Mouse (Mus musculus) gastrocnemius, adult 2 months (tissue): ENCODE measurements around the gene Zswim2. TPM values are rescaled to one million over a fixed set of nuclear protein-coding genes. Genes with fewer than 3 reads are reported as not detected.

Source experiments
- DNase-seq: peaks from one replicate; pipeline ENCODE4 v3.0.0; 2022
- H3K27ac ChIP-seq: fragments of 200-600 bp; 2 replicates; pipeline ENCODE4 v1.8.1; 2022; ENCODE audit warnings: mild to moderate bottlenecking
- H3K4me3 ChIP-seq: fragments of 200-600 bp; 2 replicates; pipeline ENCODE4 v1.8.1; 2022; ENCODE audit warnings: mild to moderate bottlenecking, moderate library complexity
- CTCF ChIP-seq: fragments of 200-600 bp; IDR thresholded peaks from 2 replicates; pipeline ENCODE4 v1.8.1; 2022; ENCODE audit warnings: antibody characterized with exemption, mild to moderate bottlenecking, moderate library complexity
- intact Hi-C: fragments of 180-260 bp; cut with DNase I; formaldehyde crosslinking; loops from one replicate; pipeline ENCODE4 v1.15.1; 2025
- total RNA-seq, 2 experiments: library from RNA; stranded (reverse); gene quantifications; 2 replicates each; pipeline ENCODE4 v1.2.3; 2021

Zswim2 gene
- total RNA-seq, 2 experiments from 2014 or later: not detected

DNA sequence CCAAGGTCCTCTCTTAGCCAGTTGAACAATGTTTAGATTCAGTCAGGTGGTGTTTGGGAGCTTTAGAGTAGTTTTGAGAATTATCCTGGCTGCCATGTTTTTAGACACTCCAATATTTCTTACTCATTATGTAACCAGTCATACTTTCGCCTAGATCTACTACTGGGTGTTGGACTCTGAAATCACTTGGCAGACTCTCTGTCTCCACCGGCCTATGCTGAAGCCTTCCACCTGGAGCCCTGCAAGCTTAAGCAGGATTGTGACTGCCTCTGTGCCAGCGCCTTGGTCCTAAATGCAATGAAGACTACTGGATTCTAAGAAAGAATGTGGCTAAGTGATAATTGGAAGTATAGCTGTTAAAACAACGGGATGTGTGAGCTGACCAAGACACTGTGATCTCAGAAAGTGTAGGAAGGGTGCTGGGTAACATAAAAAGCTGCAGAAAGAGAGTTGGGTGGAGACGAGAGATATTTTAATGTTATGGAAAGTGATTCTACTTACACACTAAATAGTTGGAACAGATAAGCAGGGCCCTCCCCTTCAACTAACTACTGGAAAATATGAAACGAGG is 57.1 kb downstream of the Zswim2 start:
- H3K4me3 ChIP-seq: no peak overlapping the region
- H3K27ac ChIP-seq: no peak overlapping the region
- no peak for DNase-seq
- no peak for TF ChIP-seq CTCF
- intact Hi-C loops: no loop called here

Other genes starting within 250 kb of the Zswim2 start
- gene Itgav, start 216.8 kb downstream of the Zswim2 start, total RNA-seq: 10 to 100 TPM; 33.2 to 43.9 TPM
- 1 to 10 TPM in 1 of 2 experiments, under 1 TPM in 1; 0.79 to 1.4 TPM for gene Fam171b, start 128.6 kb downstream of the Zswim2 start, total RNA-seq
- under 1 TPM; 0.69 to 0.95 TPM for gene Gm13698, start 14.5 kb upstream of the Zswim2 start, total RNA-seq
- under 1 TPM; 0.69 to 0.95 TPM for gene Gm13693, start 20.3 kb upstream of the Zswim2 start, total RNA-seq
- under 1 TPM in 1 of 2 experiments, not detected in 1; 0.69 TPM for gene Gm13695, start 26.1 kb upstream of the Zswim2 start, total RNA-seq
- under 1 TPM; 0.69 to 0.95 TPM for gene Gm13696, start 31.9 kb upstream of the Zswim2 start, total RNA-seq
- under 1 TPM; 0.69 to 0.95 TPM for gene Gm13694, start 37.7 kb upstream of the Zswim2 start, total RNA-seq
- under 1 TPM; 0.69 to 0.95 TPM for gene Gm13697, start 43.5 kb upstream of the Zswim2 start, total RNA-seq
- under 1 TPM; 0.69 to 0.95 TPM for gene Gm13691, start 49.3 kb upstream of the Zswim2 start, total RNA-seq